Mouse (Mus musculus) neural tube, embryonic 14.5 days (tissue): ENCODE measurements at regions not wholly inside any gene's neighbourhood (a gene's known extent, or its start where the extent isn't known, plus 50 kb on each side); places are given as distances from the start of the nearest gene placed in this dataset.

Experiments
- ATAC-seq: fragments of 200-750 bp; cut with Nextera tagmentation; 2 replicates; pipeline ENCODE4 v1.8.0; 2017; ENCODE audit warnings: low read depth, mild to moderate bottlenecking, moderate TSS enrichment, moderate library complexity
- H3K27ac ChIP-seq: fragments of 300-500 bp; sonication (generic); 2 replicates; pipeline ENCODE4 v1.5.1; 2014; ENCODE audit warnings: low read depth, mild to moderate bottlenecking, control low read depth, low read length, moderate library complexity, mixed read lengths
- H3K27me3 ChIP-seq: fragments of 300-500 bp; sonication (generic); 2 replicates; pipeline ENCODE4 v1.6.1; 2014; ENCODE audit warnings: low read length; ENCODE audit not compliant: control insufficient read depth, insufficient read depth
- H3K36me3 ChIP-seq: fragments of 300-500 bp; sonication (generic); 2 replicates; pipeline ENCODE4 v1.6.1; 2014; ENCODE audit warnings: low read length, mixed read lengths; ENCODE audit not compliant: control insufficient read depth, insufficient read depth
- H3K4me1 ChIP-seq: fragments of 300-500 bp; sonication (generic); 2 replicates; pipeline ENCODE4 v1.6.1; 2014; ENCODE audit warnings: low read length; ENCODE audit not compliant: control insufficient read depth, insufficient read depth
- H3K4me2 ChIP-seq: fragments of 300-500 bp; sonication (generic); 2 replicates; pipeline ENCODE4 v1.6.1; 2014; ENCODE audit warnings: mild to moderate bottlenecking, low read depth, low read length, control low read depth
- H3K4me3 ChIP-seq: fragments of 300-500 bp; sonication (generic); 2 replicates; pipeline ENCODE4 v1.5.1; 2014; ENCODE audit warnings: low read depth, low read length, control low read depth, mixed read lengths
- H3K9ac ChIP-seq: fragments of 300-500 bp; sonication (generic); replicated peaks from 2 replicates; pipeline ENCODE4 v1.6.1; 2014; ENCODE audit warnings: low read depth, mild to moderate bottlenecking, control low read depth, low read length, mixed read lengths
- H3K9me3 ChIP-seq: fragments of 300-500 bp; sonication (generic); 2 replicates; pipeline ENCODE4 v1.6.1; 2016; ENCODE audit warnings: low read length; ENCODE audit not compliant: control insufficient read depth
- WGBS: fragments of 180-500 bp; shearing (Covaris S2); extraction: QIAGEN DNeasy Blood & Tissue Kit; methylation state at CpG from one replicate; pipeline ENCODE4 v1.1.7; 2014; 5-methylcytosine and 5-hydroxymethylcytosine counted together

DNA sequence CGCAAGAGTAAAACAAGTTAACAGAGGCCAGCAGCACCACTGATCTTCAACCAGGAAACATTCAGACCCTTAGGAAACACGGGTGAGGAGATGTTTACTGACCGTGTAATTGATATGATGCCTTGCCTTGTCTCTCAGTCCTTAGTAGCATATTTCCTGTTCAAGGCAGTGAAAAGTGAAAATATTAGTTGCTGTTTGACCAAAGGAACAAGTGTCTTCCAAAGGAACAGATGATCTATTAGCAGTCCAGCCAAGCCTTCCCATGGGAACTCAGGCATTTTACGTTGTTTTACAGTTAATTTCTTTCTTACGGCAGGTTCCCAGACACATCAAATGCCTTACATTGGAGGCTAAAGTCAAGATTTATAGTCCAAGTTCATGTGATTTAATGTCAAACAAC is 321.3 kb upstream of the Jag1 start:
- H3K36me3 ChIP-seq: no peaks in the 10 kb centered on the region
- no peaks in the 10 kb centered on the region for H3K9me3 ChIP-seq
- no peak overlapping the region for H3K4me2 ChIP-seq
- no peaks in the 10 kb centered on the region for H3K4me1 ChIP-seq
- no peaks in the 10 kb centered on the region for H3K27me3 ChIP-seq
- H3K27ac ChIP-seq: no peak overlapping the region
- no peak overlapping the region for H3K4me3 ChIP-seq
- 65% methylated on average over 5 of the region's 5 CpGs for WGBS
- no peak overlapping the region for H3K9ac ChIP-seq
- no peak for ATAC-seq

DNA sequence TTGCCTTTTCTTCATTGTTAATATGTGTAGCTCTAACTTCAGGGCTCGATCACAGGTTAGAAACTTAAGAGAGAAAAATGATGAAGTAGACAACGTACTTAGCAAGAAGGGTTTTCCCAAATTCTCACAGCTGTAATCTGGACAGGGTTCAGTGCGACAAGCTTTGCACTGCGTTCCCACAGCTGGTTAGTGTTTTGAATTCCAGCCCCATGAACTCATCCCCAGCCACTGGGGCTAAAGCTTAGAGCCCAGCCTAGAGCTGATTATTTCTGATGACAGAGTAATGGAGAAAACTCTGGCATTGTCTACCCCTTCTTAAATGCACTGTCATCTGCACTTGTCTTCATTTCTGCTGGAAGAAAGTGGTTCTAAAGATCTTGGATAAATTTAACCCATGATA is 319.7 kb upstream of the Jag1 start:
- no peak for ATAC-seq
- H3K4me2 ChIP-seq: no peak overlapping the region
- H3K27me3 ChIP-seq: no peaks in the 10 kb centered on the region
- H3K9ac ChIP-seq: no peak overlapping the region
- WGBS: 80% methylated on average over 4 of the region's 4 CpGs
- no peak overlapping the region for H3K4me3 ChIP-seq
- no peaks in the 10 kb centered on the region for H3K4me1 ChIP-seq
- no peaks in the 10 kb centered on the region for H3K9me3 ChIP-seq
- no peaks in the 10 kb centered on the region for H3K36me3 ChIP-seq
- H3K27ac ChIP-seq: no peak overlapping the region

GRCm38 (mm10) chr2:137422656-137423055 is 306.2 kb upstream of the Jag1 start:
- H3K9ac ChIP-seq: no peak overlapping the region
- no peaks in the 10 kb centered on the region for H3K27me3 ChIP-seq
- H3K4me2 ChIP-seq: no peak overlapping the region
- no peaks in the 10 kb centered on the region for H3K4me1 ChIP-seq
- WGBS: 83% methylated on average over 3 of the region's 3 CpGs
- ATAC-seq: no peak
- no peaks in the 10 kb centered on the region for H3K36me3 ChIP-seq
- no peak overlapping the region for H3K4me3 ChIP-seq
- no peak overlapping the region for H3K27ac ChIP-seq
- H3K9me3 ChIP-seq: no peaks in the 10 kb centered on the region

DNA sequence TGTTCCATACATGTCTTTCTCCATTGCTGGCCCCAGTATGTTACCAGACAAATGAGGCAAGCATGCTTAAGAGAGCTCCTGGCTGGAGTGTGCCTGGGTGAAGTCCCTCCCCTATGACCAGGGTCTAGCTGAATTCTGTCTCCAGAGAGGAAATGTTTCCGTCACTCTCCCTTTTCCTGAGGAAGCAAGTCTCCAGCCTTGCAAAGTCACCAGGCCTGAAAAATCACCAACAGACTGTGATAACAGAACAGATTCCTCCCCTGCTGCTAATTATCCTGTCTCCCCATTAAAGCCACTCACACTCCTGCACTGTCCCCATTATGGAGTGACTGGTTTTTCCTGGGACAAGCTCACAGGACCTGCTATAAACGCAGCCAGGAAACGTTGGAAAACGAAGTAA is 303.2 kb upstream of the Jag1 start:
- Histone ChIP-seq H3K9me3 (no peaks in the 10 kb centered on the region), H3K4me3 (no peak overlapping the region), H3K27me3 (no peaks in the 10 kb centered on the region), H3K27ac (no peak overlapping the region), H3K4me1 (no peaks in the 10 kb centered on the region), H3K4me2 (no peak overlapping the region), H3K36me3 (no peaks in the 10 kb centered on the region), H3K9ac (no peak overlapping the region)
- no peak for ATAC-seq
- 32% methylated on average over 4 of the region's 4 CpGs for WGBS

- Histone ChIP-seq H3K27me3 (no peaks in the 10 kb centered on the region), H3K9me3 (no peaks in the 10 kb centered on the region), H3K27ac (no peak overlapping the region), H3K9ac (no peak overlapping the region), H3K36me3 (no peaks in the 10 kb centered on the region), H3K4me3 (no peak overlapping the region), H3K4me1 (no peaks in the 10 kb centered on the region), H3K4me2 (no peak overlapping the region)
- no peak for ATAC-seq
- WGBS: 76% methylated on average over 6 of the region's 6 CpGs
Measured at GRCm38 (mm10) chr2:137417691-137418090, 301.2 kb upstream of the Jag1 start.

DNA sequence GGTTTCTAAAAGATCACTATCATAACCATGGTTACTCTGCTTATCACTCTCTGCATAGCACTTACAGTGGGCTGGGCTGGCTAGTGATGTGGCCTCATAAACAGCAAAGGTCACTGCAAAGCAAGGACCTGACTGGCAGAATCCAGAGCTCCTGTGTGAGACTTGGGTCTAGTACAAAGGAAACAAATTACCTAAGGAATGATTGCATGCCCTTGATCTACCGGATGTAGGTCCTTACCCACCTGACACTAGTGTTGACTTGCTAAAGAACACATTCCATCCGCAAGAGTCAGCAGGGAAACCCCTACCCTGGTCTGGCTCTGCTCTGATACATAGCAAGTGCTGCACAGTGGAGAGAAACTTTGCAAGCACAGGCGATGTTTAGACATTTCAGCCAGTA is 297.0 kb upstream of the Jag1 start:
- Histone ChIP-seq H3K4me1 (no peaks in the 10 kb centered on the region), H3K4me2 (no peak overlapping the region), H3K36me3 (no peaks in the 10 kb centered on the region), H3K9me3 (no peaks in the 10 kb centered on the region), H3K27ac (no peak overlapping the region), H3K4me3 (no peak overlapping the region), H3K9ac (no peak overlapping the region), H3K27me3 (no peaks in the 10 kb centered on the region)
- 87% methylated on average over 3 of the region's 3 CpGs for WGBS
- ATAC-seq: no peak

- no peaks in the 10 kb centered on the region for H3K4me1 ChIP-seq
- no peak overlapping the region for H3K9ac ChIP-seq
- no peaks in the 10 kb centered on the region for H3K9me3 ChIP-seq
- 94% methylated on average over 2 of the region's 2 CpGs for WGBS
- H3K4me2 ChIP-seq: no peak overlapping the region
- no peak for ATAC-seq
- no peaks in the 10 kb centered on the region for H3K36me3 ChIP-seq
- no peak overlapping the region for H3K4me3 ChIP-seq
- no peaks in the 10 kb centered on the region for H3K27me3 ChIP-seq
- H3K27ac ChIP-seq: no peak overlapping the region
Measured at GRCm38 (mm10) chr2:137409611-137410010, 293.2 kb upstream of the Jag1 start.

- WGBS: 88% methylated on average over 2 of the region's 2 CpGs
- ATAC-seq: no peak
- no peak overlapping the region for H3K27ac ChIP-seq
Measured at GRCm38 (mm10) chr2:137408294-137408693, 291.9 kb upstream of the Jag1 start.

GRCm38 (mm10) chr2:137393486-137393885 is 277.0 kb upstream of the Jag1 start:
- H3K27ac ChIP-seq: no peak overlapping the region
- no peak overlapping the region for H3K9ac ChIP-seq
- H3K4me2 ChIP-seq: no peak overlapping the region
- no peaks in the 10 kb centered on the region for H3K4me1 ChIP-seq
- no peak for ATAC-seq
- H3K36me3 ChIP-seq: no peaks in the 10 kb centered on the region
- H3K27me3 ChIP-seq: no peaks in the 10 kb centered on the region
- no peak overlapping the region for H3K4me3 ChIP-seq
- 52% methylated on average over 4 of the region's 4 CpGs for WGBS
- H3K9me3 ChIP-seq: no peaks in the 10 kb centered on the region

More at GRCm38 (mm10) chr2:137408294-137408693, 291.9 kb upstream of the Jag1 start:
- no peaks in the 10 kb centered on the region for H3K36me3 ChIP-seq
- no peaks in the 10 kb centered on the region for H3K9me3 ChIP-seq
- H3K9ac ChIP-seq: no peak overlapping the region
- H3K4me3 ChIP-seq: no peak overlapping the region
- no peaks in the 10 kb centered on the region for H3K27me3 ChIP-seq
- no peak overlapping the region for H3K4me2 ChIP-seq
- no peaks in the 10 kb centered on the region for H3K4me1 ChIP-seq

DNA sequence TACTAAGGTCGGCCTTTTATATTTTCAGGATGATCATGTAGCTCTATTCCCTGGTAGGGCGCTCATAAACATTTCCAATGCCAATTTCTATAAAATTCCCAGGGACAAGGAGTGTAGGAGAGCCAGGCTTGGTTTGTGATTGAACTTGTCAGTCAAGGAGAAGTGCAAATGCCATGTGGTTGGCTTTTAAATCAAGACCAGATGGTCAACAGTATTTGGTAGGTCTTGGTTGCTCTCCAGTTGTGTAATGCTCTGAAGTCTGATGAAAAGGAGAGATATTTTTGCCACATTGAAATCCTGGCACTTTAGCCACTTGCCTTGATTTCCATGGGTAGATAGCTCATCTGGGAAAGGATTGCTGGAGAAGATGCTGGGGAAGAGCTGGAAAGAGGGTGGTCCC is 263.4 kb upstream of the Jag1 start:
- Histone ChIP-seq H3K36me3 (no peaks in the 10 kb centered on the region), H3K27me3 (no peaks in the 10 kb centered on the region), H3K4me1 (no peaks in the 10 kb centered on the region), H3K4me3 (no peak overlapping the region), H3K4me2 (no peak overlapping the region), H3K9me3 (no peaks in the 10 kb centered on the region), H3K9ac (no peak overlapping the region), H3K27ac (no peak overlapping the region)
- ATAC-seq: no peak
- WGBS: 93% methylated on average over 2 of the region's 2 CpGs
